Mouse (Mus musculus) frontal cortex, postnatal 36 days (tissue): Measurements from ENCODE around the gene Gm49383.

Source experiments
- DNase-seq, 2 experiments: peaks; one replicate each; pipeline ENCODE4 v3.0.0; 2022; ENCODE audit warnings: low spot score in 2 of 2

Gm49383 gene

DNA sequence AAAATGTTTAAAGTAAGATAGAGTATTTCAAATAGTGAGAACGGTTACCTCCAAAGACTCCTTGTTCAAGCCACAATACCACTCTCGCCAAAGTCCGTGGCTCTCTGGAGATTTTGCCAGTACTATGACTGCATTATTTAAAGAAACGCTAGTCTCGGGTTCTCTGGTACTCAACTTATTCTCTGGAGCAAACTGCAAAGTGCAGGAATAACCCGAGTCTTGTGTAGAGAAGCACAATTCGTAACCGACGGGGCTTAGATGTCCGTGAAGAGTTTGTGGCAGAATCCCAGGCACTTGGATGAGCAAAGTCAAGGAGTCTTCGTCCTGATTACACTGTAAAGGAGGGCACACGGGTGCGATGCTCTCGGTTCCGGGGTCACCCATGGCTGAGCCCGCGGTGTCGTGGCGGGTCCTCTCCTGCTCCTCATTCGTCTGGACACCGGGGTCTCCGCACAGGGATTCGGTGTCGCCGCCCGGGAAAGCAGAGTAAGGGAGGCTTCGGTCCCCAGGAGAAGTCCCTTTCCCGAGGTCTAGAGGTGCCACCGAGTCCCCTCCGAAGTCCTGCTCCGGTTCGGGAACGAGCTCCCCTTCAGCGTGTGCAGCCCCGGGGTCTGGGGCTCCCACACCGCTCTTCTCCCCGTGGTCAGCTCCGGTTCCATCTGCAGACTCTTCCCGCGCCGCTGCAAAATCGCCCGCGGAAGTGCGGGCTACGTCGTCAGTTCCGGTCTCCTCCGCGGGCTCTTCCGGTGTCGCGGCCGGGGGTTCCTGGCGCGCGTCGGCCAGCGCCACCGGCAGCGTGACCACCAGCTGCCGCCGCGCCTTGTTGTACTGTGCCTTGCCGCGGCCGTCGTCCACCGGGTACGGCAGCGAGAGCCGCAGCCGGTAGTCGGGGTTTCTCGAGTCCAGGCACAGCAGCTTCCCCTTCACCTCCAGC, at the start of gene Gm49383:
Gm49383 (minus strand) TSS at position 661 of the 934 bp plus-strand sequence.
- DNase-seq = peak; percentile 65 to 74

- DNase-seq = peak; percentile 70 to 72
These were observed 45.0 kb upstream of the Gm49383 start for GRCm38 (mm10) chr12:69241771-69242431.

DNA sequence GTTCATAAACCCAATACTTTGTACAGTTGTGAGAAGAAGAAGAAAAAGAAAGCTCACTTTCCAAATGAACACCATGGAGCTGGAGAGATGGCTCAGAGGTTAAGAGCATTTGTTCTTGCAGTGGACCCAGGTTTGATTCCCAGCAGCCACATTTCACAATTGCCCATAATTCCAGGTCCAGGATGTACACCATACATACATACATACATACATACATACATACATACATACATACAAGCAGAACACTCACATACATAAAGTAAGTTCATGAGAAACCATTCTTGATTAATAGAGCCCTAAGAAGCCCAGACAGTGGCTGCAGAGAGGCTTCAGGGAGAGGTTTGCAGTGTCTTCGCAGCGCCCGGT, 44.5 kb upstream of the Gm49383 start:
- DNase-seq = no peak

GRCm38 (mm10) chr12:69240876-69241275, 44.0 kb upstream of the Gm49383 start, which contains the start of gene Klhdc1:
TSS of gene Klhdc1 (plus strand) at chr12:69241176.
- DNase-seq = peak in 1 of 2 experiments; percentile 5

DNA sequence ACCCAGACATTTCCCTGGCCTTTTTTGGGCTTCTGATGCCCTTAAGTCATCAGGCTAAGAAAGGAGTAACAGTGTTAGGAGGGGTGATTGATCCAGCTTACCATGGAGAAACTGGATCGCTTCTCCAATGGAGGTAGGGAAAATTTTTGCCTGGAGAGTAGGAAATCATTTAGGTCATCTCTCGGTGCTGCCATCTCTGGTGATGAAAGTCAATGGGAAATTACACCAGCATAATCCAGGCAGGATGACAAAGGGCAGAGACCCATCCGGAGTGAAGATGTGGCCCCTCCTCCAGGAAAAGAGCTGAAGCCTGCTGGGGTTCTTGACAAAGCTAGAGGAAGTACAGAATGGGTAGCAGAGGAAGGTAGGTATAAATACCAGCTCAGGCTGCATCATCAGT, 41.4 kb upstream of the Gm49383 start:
- DNase-seq = no peak

DNA sequence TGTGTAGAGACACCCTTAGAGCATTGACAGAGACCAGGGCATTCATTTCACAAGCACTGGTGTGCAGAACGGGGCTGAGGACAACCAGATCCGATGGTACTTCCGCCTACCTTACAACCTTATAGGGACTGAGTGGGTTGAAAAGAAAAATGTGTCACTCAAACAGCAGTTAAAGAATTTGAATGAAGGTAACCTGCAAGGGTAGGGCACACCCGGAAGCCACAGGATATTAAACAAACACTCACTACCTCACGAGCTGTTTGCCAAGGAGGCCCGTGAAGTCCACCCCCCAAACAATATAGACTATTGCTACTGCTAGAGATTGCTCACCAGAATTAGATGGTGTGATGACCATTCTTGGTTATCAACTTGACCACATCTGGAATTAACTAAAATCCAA, 38.9 kb upstream of the Gm49383 start:
- no peak for DNase-seq

DNA sequence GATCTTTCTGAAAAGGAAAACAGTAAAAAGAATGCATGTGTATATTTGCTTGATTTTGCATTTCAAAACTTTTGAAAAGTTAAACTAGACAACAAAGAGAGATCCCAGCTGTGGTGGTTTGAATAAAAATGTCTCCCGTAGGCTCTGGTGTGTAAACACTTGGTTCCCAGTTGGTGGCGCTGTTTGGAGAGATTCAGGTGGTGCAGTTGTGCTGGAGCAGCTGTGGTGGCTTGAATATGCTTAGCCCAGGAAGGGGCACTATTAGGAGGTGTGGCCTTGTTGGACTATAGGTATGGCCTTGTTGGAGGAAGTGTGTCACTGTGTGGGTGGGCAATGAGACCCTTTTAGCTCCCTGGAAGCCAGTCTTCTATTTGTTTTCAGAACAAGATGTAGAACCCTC, 32.3 kb upstream of the Gm49383 start:
- DNase-seq = no peak

- DNase-seq = peak; percentile 81 to 85
These were observed 31.0 kb upstream of the Gm49383 start, which contains the start of gene Pole2 for GRCm38 (mm10) chr12:69227776-69228466. TSS of gene Pole2 (minus strand) at chr12:69228195.

DNA sequence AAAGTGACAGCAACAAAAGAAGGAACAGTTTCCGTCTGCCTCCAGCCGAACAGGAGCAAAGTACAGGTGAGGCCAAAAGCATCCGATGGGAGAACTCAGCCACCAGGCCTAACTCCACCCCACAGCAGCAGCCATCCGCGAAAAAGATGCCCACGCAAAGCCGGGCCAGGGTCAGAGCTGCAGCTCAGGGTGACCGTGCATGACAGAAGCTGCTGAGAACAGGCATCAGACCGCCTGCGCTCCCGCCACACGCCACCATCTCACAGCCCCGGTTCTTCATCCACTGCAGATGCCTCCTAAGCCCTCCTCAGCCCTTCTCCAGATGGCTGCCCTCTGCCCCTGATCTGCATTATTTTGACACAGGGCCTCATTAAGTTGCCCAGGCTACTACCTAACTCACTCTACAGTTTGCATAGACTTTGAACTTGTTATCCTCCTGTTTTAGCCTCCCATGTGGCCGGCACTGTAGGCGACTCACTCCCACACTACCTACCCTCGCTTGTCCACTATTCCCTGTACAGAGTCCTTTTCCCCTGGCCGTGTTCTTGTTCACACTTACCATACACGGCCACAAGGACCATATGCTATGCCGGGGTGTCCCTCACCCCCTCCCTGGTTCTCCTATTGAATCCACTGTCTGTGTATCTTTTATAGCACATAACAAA, 23.8 kb upstream of the Gm49383 start:
- no peak for DNase-seq

DNA sequence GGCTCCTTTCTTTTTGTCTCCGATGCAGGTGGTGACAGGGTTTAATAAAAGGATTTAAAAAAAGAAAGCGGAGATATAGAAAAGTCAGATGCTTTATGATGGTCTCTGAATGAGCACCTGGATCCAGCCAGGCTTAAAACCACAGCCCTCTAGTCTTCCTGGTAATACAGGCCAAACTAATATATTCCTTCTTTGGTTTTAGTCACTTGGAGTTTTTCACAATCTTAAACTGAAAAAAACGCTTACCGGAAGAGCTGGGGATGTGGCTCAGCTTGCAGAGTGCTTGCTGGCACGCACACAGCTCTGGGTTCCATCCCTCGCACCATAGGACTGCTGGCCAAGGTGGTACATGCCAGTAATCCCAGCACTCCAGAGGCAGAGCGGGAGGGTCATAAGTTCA, 19.7 kb upstream of the Gm49383 start:
- DNase-seq = no peak

GRCm38 (mm10) chr12:69215000-69215785, 18.3 kb upstream of the Gm49383 start:
- peak; percentile 37 to 67 for DNase-seq

DNA sequence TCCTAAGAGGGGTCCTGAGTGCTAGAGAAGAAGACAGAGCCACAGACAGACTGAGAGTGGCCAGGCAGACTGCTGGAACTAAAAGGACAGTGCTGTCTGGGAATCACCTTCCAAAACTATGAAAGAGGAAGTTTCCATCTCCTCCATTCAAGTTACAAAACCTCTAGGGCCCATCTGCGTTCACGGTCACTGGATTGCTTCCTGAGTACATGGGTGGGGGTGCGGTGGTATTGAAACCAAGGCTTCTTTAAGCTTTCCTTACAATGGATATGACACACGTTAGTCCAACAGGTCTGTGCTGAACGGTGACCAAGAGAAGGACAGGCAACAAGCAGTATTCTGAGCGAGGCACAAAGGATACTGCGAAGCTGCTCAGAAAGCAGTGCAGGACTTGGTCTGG, 17.5 kb upstream of the Gm49383 start:
- DNase-seq = no peak

DNA sequence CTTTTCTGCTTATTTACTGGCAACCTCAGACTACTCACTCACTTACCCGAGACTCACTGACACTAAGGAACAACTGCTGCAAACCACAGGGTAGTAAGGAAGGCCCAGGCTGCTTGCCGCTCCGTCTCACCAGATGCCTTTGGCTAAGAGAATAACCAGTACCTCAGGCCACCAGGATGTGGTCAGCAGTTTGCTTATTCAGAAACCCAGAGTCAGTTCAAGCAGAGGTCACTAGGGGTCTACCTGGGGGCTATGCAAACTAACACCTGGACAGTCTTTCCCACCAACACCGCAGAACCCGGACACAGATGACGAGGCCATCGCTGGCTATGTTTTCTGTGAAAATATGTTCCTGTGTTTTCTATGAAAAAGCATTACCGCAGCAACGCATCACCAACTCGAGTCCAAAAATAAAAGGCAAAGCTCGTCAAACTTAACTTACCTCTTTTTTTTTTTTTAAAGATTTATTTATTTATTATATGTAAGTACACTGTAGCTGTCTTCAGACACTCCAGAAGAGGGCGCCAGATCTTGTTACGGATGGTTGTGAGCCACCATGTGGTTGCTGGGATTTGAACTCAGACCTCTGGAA, 16.4 kb upstream of the Gm49383 start:
- DNase-seq = no peak

GRCm38 (mm10) chr12:69211057-69211456, 14.2 kb upstream of the Gm49383 start:
- DNase-seq = no peak

DNA sequence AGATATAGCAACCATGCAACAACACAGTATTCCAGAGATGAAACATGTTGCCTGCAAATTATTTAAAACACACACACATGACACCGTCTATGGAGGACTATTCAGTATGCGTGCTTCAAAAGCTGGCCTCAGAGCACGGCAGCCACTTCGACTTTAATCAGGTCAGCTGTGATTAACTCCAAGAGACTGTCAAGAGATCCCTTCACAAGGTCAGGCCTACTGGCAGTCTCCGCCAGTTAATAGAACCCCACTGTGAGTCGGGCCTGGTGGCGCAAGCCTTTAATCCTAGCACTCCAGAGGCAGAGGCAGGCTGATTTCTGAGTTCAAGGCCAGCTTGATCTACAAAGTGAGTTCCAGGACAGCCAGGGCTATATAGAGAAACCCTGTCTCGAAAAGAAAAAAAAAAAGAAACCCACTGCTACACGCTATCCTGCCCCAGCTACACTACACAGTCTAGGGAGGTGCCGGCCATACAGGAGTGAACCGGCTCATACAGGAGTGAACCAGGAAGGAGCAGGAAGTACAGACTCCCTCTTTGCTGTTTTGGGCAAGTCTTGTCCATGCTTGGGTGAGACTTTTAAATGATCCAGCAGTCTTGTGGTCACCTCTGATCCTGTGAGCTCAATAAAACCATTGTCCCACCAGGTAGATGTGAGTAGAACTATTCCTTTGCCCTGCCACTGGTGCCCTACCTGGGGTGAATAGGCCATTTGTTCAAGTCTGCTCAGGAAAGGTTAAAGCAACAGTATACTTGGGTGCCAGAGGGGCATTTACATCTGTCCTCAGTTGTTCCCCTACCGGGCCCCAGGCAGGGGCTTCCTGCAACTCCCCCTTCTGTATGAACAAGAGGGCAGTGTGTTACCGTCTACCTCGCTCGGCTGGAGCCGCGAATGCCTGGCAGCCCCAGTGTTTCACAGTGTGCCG, 13.4 kb upstream of the Gm49383 start:
- DNase-seq = no peak

DNA sequence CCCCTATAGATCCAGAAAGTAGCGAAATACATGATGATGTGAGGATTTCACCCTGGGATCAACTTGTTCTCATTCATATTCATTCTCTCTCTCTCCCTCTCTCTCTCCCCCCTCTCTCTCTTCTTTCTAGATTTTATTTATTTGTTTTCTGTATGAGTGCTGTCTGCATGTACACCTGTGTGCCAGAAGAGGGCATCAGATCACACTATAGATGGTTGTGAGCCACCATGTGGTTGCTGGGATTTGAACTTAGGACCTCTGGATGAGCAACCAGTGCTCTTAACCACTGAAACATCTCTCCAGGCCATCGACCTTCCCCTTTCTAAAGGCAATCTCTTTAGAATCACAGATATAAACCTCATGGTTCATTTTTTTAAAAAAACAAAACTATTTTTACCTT, 11.6 kb upstream of the Gm49383 start:
- no peak for DNase-seq

DNA sequence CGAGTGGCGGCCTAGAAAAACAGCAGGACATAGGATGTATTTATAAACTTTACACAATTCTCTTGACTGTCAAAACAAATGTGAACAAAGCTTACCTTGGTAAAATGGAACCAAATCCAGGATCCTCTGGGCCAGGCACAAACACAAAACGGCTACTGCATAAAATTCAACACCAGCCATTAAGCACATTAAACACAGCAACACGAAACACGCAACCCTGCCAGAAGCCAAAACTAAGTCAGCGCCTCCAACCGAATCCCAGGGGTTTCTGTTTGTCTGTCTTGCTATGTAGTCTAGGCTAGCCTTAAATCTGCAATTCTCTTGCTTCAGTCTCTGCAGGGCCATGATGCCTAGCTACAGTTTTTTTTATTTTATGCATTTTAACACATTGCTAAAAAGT, 11.0 kb upstream of the Gm49383 start:
- no peak for DNase-seq

DNA sequence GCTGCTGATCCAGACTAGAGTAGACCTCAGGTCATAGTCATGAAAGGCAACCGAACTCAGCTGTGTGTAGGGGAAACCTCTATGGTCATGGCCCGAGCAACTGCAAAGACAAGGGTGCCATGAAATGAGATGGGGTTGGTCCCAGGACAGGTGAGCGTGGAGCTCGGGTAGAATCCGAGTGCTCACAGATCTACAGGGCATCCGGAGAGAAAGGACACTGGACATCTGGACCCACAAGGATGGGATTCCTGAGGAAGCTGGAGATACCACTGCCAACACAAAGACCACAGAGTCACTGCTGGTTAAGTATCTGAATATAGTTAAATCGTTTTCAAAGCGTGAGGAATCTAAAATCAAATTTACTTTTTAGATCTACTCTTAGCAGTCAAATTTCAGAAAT, 10.5 kb upstream of the Gm49383 start:
- no peak for DNase-seq

GRCm38 (mm10) chr12:69204052-69204833, 7.3 kb upstream of the Gm49383 start, which contains the start of gene Gm49384:
TSS of gene Gm49384 (minus strand) at chr12:69204267.
- DNase-seq = no peak
